Mouse (Mus musculus) adrenal gland, postnatal 14 days (tissue): ENCODE data around the gene Lhx9. TPM values are rescaled to one million over a fixed set of nuclear protein-coding genes. Genes with fewer than 3 reads are reported as not detected.
A peak's percentile ranks its signal among the peaks of the same experiment; 100 is the strongest.

Experiments used
- DNase-seq: peaks from one replicate; pipeline ENCODE4 v3.0.0; 2021; ENCODE audit warnings: mixed read lengths
- long read RNA-seq, 2 experiments: library from polyadenylated mRNA; stranded (forward); transcript quantifications; one replicate each; pipeline ENCODE4 v2.0.0; 2021
- total RNA-seq: library from RNA; stranded (reverse); gene quantifications from 2 replicates; pipeline ENCODE4 v1.2.3, GENCODE M21; 2021

The Lhx9 gene
- 0.15 and 0.30 TPM in 2 replicates for total RNA-seq
- long read RNA-seq, experiment 1, result 0 reads
- long read RNA-seq, experiment 2, result 0 reads

GRCm38 (mm10) chr1:138848511-138849109 is at the start of gene Lhx9:
Lhx9 (minus strand) TSS chr1:138848577.
- DNase-seq, result peak; percentile 40

GRCm38 (mm10) chr1:138896088-138896487 is 47.7 kb upstream of the Lhx9 start:
- DNase-seq, result no peak

- DNase-seq, result no peak
Observed at GRCm38 (mm10) chr1:138877470-138878254, 29.3 kb upstream of the Lhx9 start.

GRCm38 (mm10) chr1:138876371-138877045 is 28.1 kb upstream of the Lhx9 start:
- no peak for DNase-seq

- DNase-seq, result peak; percentile 94
Observed at GRCm38 (mm10) chr1:138856101-138856950, 7.9 kb upstream of the Lhx9 start, which contains the start of gene 2310009B15Rik. 2310009B15Rik (minus strand) TSS chr1:138856852.

GRCm38 (mm10) chr1:138850823-138851222 is 2.4 kb upstream of the Lhx9 start:
- DNase-seq, result no peak

- no peak for DNase-seq
Observed at GRCm38 (mm10) chr1:138850161-138850539, 1.8 kb upstream of the Lhx9 start.

- no peak for DNase-seq
Observed at GRCm38 (mm10) chr1:138849531-138850160, 1.3 kb upstream of the Lhx9 start.

- no peak for DNase-seq
Observed at GRCm38 (mm10) chr1:138848026-138848425, 351 bp downstream of the Lhx9 start.

- DNase-seq, result no peak
Observed at GRCm38 (mm10) chr1:138847146-138847545, 1.2 kb downstream of the Lhx9 start.

GRCm38 (mm10) chr1:138846581-138846980 is 1.8 kb downstream of the Lhx9 start:
- DNase-seq, result no peak

- no peak for DNase-seq
Observed at GRCm38 (mm10) chr1:138846131-138846530, 2.2 kb downstream of the Lhx9 start.

- no peak for DNase-seq
Observed at GRCm38 (mm10) chr1:138845481-138845880, 2.9 kb downstream of the Lhx9 start.

GRCm38 (mm10) chr1:138844166-138844565 is 4.2 kb downstream of the Lhx9 start:
- no peak for DNase-seq

GRCm38 (mm10) chr1:138843361-138844091 is 4.9 kb downstream of the Lhx9 start:
- no peak for DNase-seq

- no peak for DNase-seq
Observed at GRCm38 (mm10) chr1:138842756-138843155, 5.6 kb downstream of the Lhx9 start.

GRCm38 (mm10) chr1:138842315-138842714 is 6.1 kb downstream of the Lhx9 start:
- no peak for DNase-seq

- no peak for DNase-seq
Observed at GRCm38 (mm10) chr1:138841306-138842095, 6.9 kb downstream of the Lhx9 start.

GRCm38 (mm10) chr1:138840440-138841305 is 7.7 kb downstream of the Lhx9 start:
- DNase-seq, result no peak
